Mouse (Mus musculus) neural tube, embryonic 15.5 days (tissue): Measurements from ENCODE around the gene Zbtb46. TPM values are rescaled to one million over a fixed set of nuclear protein-coding genes. Genes with fewer than 3 reads are reported as not detected.

Source experiments
- ATAC-seq: fragments of 200-750 bp; cut with Nextera tagmentation; 2 replicates; pipeline ENCODE4 v1.8.0; 2017; ENCODE audit warnings: mild to moderate bottlenecking, moderate TSS enrichment, moderate library complexity; ENCODE audit not compliant: low FRiP score
- H3K27ac ChIP-seq: fragments of 300-500 bp; sonication (generic); replicated peaks from 2 replicates; pipeline ENCODE4 v1.5.1; 2015; ENCODE audit warnings: mild to moderate bottlenecking, inconsistent platforms
- H3K27me3 ChIP-seq: fragments of 300-500 bp; sonication (generic); replicated peaks from 2 replicates; pipeline ENCODE4 v1.6.1; 2015; ENCODE audit warnings: inconsistent platforms
- H3K36me3 ChIP-seq: fragments of 300-500 bp; sonication (generic); 2 replicates; pipeline ENCODE4 v1.6.1; 2015; ENCODE audit warnings: inconsistent platforms
- H3K4me1 ChIP-seq: fragments of 300-500 bp; sonication (generic); 2 replicates; pipeline ENCODE4 v1.6.1; 2015; ENCODE audit warnings: inconsistent platforms
- H3K4me2 ChIP-seq: fragments of 300-500 bp; sonication (generic); 2 replicates; pipeline ENCODE4 v1.6.1; 2015; ENCODE audit warnings: inconsistent platforms, mild to moderate bottlenecking, moderate library complexity
- H3K4me3 ChIP-seq: fragments of 300-500 bp; sonication (generic); replicated peaks from 2 replicates; pipeline ENCODE4 v1.5.1; 2015; ENCODE audit warnings: mild to moderate bottlenecking, inconsistent platforms
- H3K9ac ChIP-seq: fragments of 300-500 bp; sonication (generic); replicated peaks from 2 replicates; pipeline ENCODE4 v1.6.1; 2015; ENCODE audit warnings: mild to moderate bottlenecking, inconsistent platforms
- H3K9me3 ChIP-seq: fragments of 300-500 bp; sonication (generic); replicated peaks from 2 replicates; pipeline ENCODE4 v1.6.1; 2016; ENCODE audit warnings: inconsistent platforms
- WGBS: fragments of 180-500 bp; shearing (Covaris S2); methylation state at CpG from one replicate; pipeline ENCODE4 v1.1.7; 2015; ENCODE audit warnings: mixed read lengths; 5-methylcytosine and 5-hydroxymethylcytosine counted together
- polyA plus RNA-seq: library from polyadenylated mRNA; unstranded; fragments of >200 nt; fragmentation: Nextera tagmentation; extraction: Ambion mirVana; gene quantifications from 2 replicates; pipeline ENCODE4 v1.2.1, GENCODE M21; 2015

Zbtb46 gene
- polyA plus RNA-seq, 1 experiment from 2014 or later: 19.7 TPM

- WGBS: 84% methylated on average over 4 of the region's 4 CpGs
- Histone ChIP-seq H3K36me3 (peaks cover 72% of the 10 kb centered on the region), H3K4me3 (no peak overlapping the region), H3K4me2 (no peak overlapping the region), H3K9ac (no peak overlapping the region), H3K4me1 (no peaks in the 10 kb centered on the region), H3K27ac (no peak overlapping the region), H3K9me3 (no peaks in the 10 kb centered on the region), H3K27me3 (no peaks in the 10 kb centered on the region)
- ATAC-seq: no peak
These were observed 118.8 kb downstream of the Zbtb46 start for GRCm38 (mm10) chr2:181340426-181340825.

Other genes starting within 250 kb of the Zbtb46 start
- gene Srms, start 246.2 kb downstream of the Zbtb46 start, polyA plus RNA-seq: 0.17 and 0.36 TPM in 2 replicates
- gene Fndc11, start 239.4 kb downstream of the Zbtb46 start, polyA plus RNA-seq: 0.20 and 0.22 TPM in 2 replicates
- gene Helz2, start 217.4 kb downstream of the Zbtb46 start, polyA plus RNA-seq: 0.37 and 0.91 TPM in 2 replicates
- gene Gmeb2, start 171.4 kb downstream of the Zbtb46 start, polyA plus RNA-seq: 13.9 and 14.6 TPM in 2 replicates
- gene Stmn3, start 144.9 kb downstream of the Zbtb46 start, polyA plus RNA-seq: 1,381 and 1,726 TPM in 2 replicates
- gene Rtel1, start 139.7 kb downstream of the Zbtb46 start, polyA plus RNA-seq: 37.3 and 39.4 TPM in 2 replicates
- 71.1 and 81.9 TPM in 2 replicates for gene Zgpat, start 94.5 kb downstream of the Zbtb46 start, polyA plus RNA-seq
- gene Arfrp1, start 94.0 kb downstream of the Zbtb46 start, polyA plus RNA-seq: 83.5 and 83.7 TPM in 2 replicates
- gene Lime1, start 79.3 kb downstream of the Zbtb46 start, polyA plus RNA-seq: 44.8 and 52.5 TPM in 2 replicates
- gene Abhd16b, start 33.8 kb upstream of the Zbtb46 start, polyA plus RNA-seq: 0.12 and 0.13 TPM in 2 replicates
- 112 and 113 TPM in 2 replicates for gene Tpd52l2, start 37.7 kb upstream of the Zbtb46 start, polyA plus RNA-seq
- 242 and 263 TPM in 2 replicates for gene Dnajc5, start 61.1 kb upstream of the Zbtb46 start, polyA plus RNA-seq
- 65.6 and 66.7 TPM in 2 replicates for gene Uckl1, start 125.5 kb upstream of the Zbtb46 start, polyA plus RNA-seq
- gene Prpf6, start 132.4 kb upstream of the Zbtb46 start, polyA plus RNA-seq: 58.2 and 61.1 TPM in 2 replicates
- 68.1 and 87.0 TPM in 2 replicates for gene Zfp512b, start 133.4 kb upstream of the Zbtb46 start, polyA plus RNA-seq
- 164 and 191 TPM in 2 replicates for gene Samd10, start 139.8 kb upstream of the Zbtb46 start, polyA plus RNA-seq
- 0.20 and 1.3 TPM in 2 replicates for gene Gm29797, start 197.6 kb upstream of the Zbtb46 start, polyA plus RNA-seq
- 21.0 and 21.6 TPM in 2 replicates for gene Sox18, start 212.2 kb upstream of the Zbtb46 start, polyA plus RNA-seq
- 43.2 and 44.9 TPM in 2 replicates for gene Tcea2, start 220.9 kb upstream of the Zbtb46 start, polyA plus RNA-seq
- 66.4 and 68.1 TPM in 2 replicates for gene Rgs19, start 234.6 kb upstream of the Zbtb46 start, polyA plus RNA-seq
- not detected in 2 replicates for gene Lkaaear1, start 239.0 kb upstream of the Zbtb46 start, polyA plus RNA-seq